In genomic region chr10:88382009-88382408, GRCm38 (mm10) we compare ENCODE assay signal across 13 mouse cellular contexts.
"Had no signal": no experiment of that assay in that cellular context is flagged by ENCODE, and none has a peak within 500 bp of the region (broad histone marks: within the 10 kb centered on the region; RNA-seq: fewer than 3 reads in every experiment).

No protein-coding gene starts in this region.

- H3K9me3 ChIP-seq: limb, embryonic 15.5 days; liver, embryonic 12.5 days; megakaryocyte, embryonic 14.5 days; midbrain, embryonic 12.5 days had no signal

- H3K9ac ChIP-seq: limb, embryonic 15.5 days; liver, embryonic 12.5 days; lung, embryonic 14.5 days; midbrain, embryonic 12.5 days had no signal

- H3K36me3 ChIP-seq: limb, embryonic 15.5 days; liver, embryonic 12.5 days; midbrain, embryonic 12.5 days had no signal

- H3K27ac ChIP-seq: limb, embryonic 15.5 days; liver, embryonic 12.5 days; midbrain, embryonic 12.5 days; stomach, postnatal 0 days had no signal

- DNase-seq: kidney, adult 18-20 months; kidney, postnatal 10 days; layer of hippocampus, postnatal 36 days; lung, embryonic 14.5 days; lung, postnatal 10 days; lung, postnatal 4 days; right cerebral cortex, postnatal 14 days; thymus, postnatal 4 days had no signal

- H3K27me3 ChIP-seq: limb, embryonic 15.5 days; liver, embryonic 12.5 days; megakaryocyte, embryonic 14.5 days; midbrain, embryonic 12.5 days had no signal

- H3K4me2 ChIP-seq: limb, embryonic 15.5 days; midbrain, embryonic 12.5 days had no signal

- H3K4me3 ChIP-seq: limb, embryonic 15.5 days; liver, embryonic 12.5 days; midbrain, embryonic 12.5 days had no signal

- ATAC-seq: liver, embryonic 12.5 days had no signal
